Mouse (Mus musculus) bone marrow, adult 2 months (tissue): Measurements from ENCODE around the gene Nfkbia.

ENCODE experiments used
- CTCF ChIP-seq: fragments of 200-500 bp; IDR thresholded peaks from 2 replicates; pipeline ENCODE4 v1.5.1; 2011; ENCODE audit warnings: low read length, control low read depth; ENCODE audit not compliant: control insufficient read depth, insufficient read depth
- POLR2A ChIP-seq: fragments of 200-500 bp; IDR thresholded peaks from 2 replicates; pipeline ENCODE4 v1.6.1; 2011; ENCODE audit warnings: low read depth, mild to moderate bottlenecking, control low read depth, low read length, borderline replicate concordance; ENCODE audit not compliant: control insufficient read depth

DNA sequence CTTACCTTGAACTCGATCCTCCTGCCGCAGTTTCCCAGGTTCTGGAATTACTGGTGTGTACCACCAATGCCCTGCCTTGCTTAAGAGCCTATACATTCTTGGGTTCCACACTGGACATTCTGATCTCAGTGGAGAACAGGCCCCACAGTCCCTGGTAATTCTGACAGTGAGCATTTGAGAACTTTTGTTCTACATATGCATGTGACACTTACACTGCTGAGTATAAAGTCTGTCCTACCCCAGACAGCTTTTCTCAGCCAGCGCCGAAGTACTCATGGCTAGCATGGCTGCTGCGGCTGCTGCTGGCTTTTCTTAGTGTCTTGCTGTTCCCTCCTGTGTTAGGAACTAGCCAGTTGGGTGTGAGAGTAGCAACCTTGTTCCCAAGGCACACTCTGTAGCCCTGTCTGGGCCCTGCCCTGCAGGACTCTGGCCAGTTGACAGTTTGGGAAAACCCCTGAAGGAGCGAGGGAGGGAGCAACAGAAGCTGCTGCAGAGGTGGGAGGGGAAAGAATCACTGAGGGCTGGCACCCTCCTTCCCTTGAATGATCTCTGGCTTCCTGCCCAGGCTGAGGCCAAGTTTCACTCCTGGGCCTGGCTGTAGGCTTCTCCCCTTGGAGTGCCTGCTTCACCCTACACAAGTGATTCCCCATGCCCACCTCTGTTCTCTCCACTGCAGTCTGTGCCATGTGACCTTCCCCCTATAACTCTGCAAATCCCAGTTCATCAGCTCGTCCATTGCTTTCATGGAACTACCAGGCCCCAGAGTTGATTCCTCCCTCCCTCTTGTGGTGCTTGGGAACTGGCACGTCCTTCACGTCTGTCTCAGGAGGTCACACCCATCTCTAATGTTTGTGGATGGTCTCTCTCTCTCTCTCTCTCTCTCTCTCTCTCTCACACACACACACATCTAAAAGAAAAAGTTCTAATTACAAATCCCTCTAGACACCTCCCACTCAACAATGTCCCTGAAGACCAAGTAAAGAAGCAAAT, 49.3 kb downstream of the Nfkbia start:
- TF ChIP-seq POLR2A (no peak), CTCF (no peak)
